Mouse (Mus musculus): Measurements from ENCODE around the gene Pik3cd. TPM values are rescaled to one million over a fixed set of nuclear protein-coding genes. Genes with fewer than 3 reads are reported as not detected.
"Not testable (repeated sequence)": the region's sequence is repeated elsewhere in the genome, so short reads cannot be mapped to it uniquely, and the experiment has no call there.

The Pik3cd gene
- polyA plus RNA-seq, 1 experiment from 2014 or later: 3.5 TPM

DNA sequence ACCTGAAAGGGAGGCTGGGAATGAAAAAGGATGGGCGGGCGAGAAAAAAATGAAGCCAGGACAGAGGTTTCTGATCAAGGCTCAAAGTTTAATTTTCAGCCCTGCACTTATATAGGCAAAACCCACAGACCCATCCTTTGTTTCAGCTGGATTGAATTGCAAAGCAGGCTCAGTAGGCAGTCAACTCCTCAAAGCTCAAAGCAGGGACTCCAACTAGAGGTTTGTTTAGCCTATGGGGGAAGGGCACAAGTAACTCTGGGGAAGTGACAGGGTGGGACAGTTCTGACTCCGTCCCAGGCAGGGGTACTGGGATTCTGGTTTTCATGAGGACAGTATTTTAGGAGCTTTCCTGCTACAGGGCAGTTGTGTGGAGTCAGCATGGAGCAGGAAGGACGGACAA lies 81.1 kb downstream of the Pik3cd start:
- no peak overlapping the region for H3K4me3 ChIP-seq
- H3K36me3 ChIP-seq: peaks cover 4% of the 10 kb centered on the region
- no peaks in the 10 kb centered on the region for H3K4me1 ChIP-seq (replicated peaks)
- H3K9me3 ChIP-seq (replicated peaks): no peaks in the 10 kb centered on the region
- WGBS: 70% methylated on average over 4 of the region's 4 CpGs
- H3K27ac ChIP-seq (ENCODE audit: poor library complexity, severe bottlenecking): no peak overlapping the region
- H3K4me2 ChIP-seq: no peak overlapping the region
- ATAC-seq (ENCODE audit: insufficient number of reproducible peaks, low FRiP score): no peak
- no peaks in the 10 kb centered on the region for H3K27me3 ChIP-seq (replicated peaks)
- no peak overlapping the region for H3K9ac ChIP-seq

DNA sequence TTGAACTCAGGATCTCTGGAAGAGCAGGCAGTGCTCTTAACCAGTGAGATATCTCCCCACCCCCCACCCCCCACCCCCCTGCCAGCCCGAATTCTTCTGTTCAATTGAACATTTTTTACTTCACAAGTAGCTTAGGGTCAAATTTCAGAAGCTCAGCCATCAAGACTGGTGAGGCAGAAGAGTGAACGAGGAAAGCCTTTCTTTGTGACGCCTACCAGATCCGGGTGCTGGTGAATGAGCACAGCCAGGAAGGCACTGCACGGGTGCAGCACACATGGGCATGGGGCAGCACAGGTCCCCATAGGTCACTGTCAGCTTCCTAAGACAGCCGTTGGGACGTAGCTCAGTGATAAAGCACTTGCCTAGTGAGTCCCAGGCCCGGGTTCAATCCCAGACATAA lies 82.4 kb downstream of the Pik3cd start:
- peaks cover 11% of the 10 kb centered on the region for H3K36me3 ChIP-seq
- ATAC-seq (ENCODE audit: insufficient number of reproducible peaks, low FRiP score): no peak
- WGBS: 48% methylated on average over 8 of the region's 8 CpGs
- H3K4me3 ChIP-seq: no peak overlapping the region
- H3K9me3 ChIP-seq (replicated peaks): peaks cover under 1% of the 10 kb centered on the region; the same call in 1 of the 2 replicates
- no peaks in the 10 kb centered on the region for H3K27me3 ChIP-seq (replicated peaks)
- H3K27ac ChIP-seq (ENCODE audit: poor library complexity, severe bottlenecking): no peak overlapping the region
- H3K9ac ChIP-seq: no peak overlapping the region
- H3K4me2 ChIP-seq: no peak overlapping the region
- H3K4me1 ChIP-seq (replicated peaks): no peaks in the 10 kb centered on the region

DNA sequence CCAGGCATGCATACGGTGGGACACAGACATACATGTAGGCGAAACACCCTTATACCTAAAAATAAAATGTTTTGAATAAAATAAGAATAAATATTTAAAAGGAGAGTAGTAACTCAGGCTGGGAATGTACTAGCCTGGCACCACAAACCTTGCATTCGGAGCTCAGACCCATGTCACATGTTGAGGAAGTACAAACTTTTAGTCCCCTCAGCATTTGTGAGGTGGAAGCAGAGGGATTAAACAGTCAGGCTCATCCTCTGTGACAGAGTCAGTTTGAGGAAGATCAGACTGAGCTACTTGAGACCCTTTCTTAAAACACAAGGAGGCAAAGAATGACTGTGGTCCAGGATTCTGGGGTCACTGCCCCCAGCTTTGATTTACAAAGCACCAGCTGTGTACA lies 85.4 kb downstream of the Pik3cd start:
- not testable (repeated sequence) for H3K27me3 ChIP-seq (replicated peaks); H3K9ac ChIP-seq; H3K9me3 ChIP-seq (replicated peaks); H3K4me3 ChIP-seq; H3K4me2 ChIP-seq; H3K4me1 ChIP-seq (replicated peaks); H3K27ac ChIP-seq (ENCODE audit: poor library complexity, severe bottlenecking); ATAC-seq (ENCODE audit: insufficient number of reproducible peaks, low FRiP score)
- peaks cover 15% of the 10 kb centered on the region for H3K36me3 ChIP-seq
- 85% methylated on average over 3 of the region's 3 CpGs for WGBS

DNA sequence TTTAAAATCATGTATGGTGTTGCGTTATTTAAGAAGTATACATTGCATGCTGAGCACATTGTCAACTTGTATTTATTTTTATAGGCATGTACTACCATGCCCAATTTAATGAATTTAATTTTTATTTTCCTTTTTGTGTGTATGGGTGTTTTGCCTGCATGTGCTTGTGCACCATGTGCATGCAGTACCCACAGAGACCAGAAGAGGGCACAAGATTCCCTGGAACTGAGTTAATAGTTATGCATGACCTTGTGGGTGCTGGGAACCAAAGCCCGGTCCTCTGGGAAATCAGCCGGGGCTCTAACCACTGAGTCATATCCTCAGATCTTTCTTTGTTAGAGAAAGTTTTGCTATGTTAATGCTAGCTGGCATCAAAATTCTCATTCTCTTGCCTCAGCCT lies 87.5 kb downstream of the Pik3cd start:
- no peak for ATAC-seq (ENCODE audit: insufficient number of reproducible peaks, low FRiP score)
- no peaks in the 10 kb centered on the region for H3K27me3 ChIP-seq (replicated peaks)
- 91% methylated on average over 3 of the region's 3 CpGs for WGBS
- H3K4me3 ChIP-seq: no peak overlapping the region
- H3K4me2 ChIP-seq: no peak overlapping the region
- H3K4me1 ChIP-seq (replicated peaks): no peaks in the 10 kb centered on the region
- no peak overlapping the region for H3K27ac ChIP-seq (ENCODE audit: poor library complexity, severe bottlenecking)
- H3K9ac ChIP-seq: no peak overlapping the region
- peaks cover 5% of the 10 kb centered on the region; the same call in 1 of the 2 replicates for H3K9me3 ChIP-seq (replicated peaks)
- peaks cover 15% of the 10 kb centered on the region for H3K36me3 ChIP-seq

DNA sequence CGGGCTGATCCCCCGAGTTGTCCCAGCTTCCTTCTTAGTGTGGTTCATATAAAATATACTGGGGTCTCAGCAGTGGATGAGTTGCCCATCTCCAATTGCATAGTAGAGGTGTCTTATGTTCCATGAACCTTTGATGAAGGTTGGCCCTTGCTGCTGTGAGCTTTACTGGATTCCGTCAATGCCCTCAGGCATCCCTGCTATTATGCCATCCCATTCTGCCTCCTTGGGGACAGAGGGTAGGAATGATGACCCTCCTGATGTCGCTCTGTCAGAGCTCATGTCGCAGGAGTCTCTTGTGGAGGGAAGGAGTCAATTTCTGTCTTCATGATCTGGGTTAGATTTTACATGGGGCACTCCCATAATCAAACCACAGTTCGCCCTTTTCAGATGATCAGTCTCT lies 88.9 kb downstream of the Pik3cd start:
- not testable (repeated sequence) for H3K4me3 ChIP-seq; H3K4me1 ChIP-seq (replicated peaks); H3K27me3 ChIP-seq (replicated peaks); H3K27ac ChIP-seq (ENCODE audit: poor library complexity, severe bottlenecking); H3K4me2 ChIP-seq; ATAC-seq (ENCODE audit: insufficient number of reproducible peaks, low FRiP score); H3K9me3 ChIP-seq (replicated peaks); H3K9ac ChIP-seq
- WGBS: 70% methylated on average over 6 of the region's 6 CpGs
- peaks cover 15% of the 10 kb centered on the region for H3K36me3 ChIP-seq

DNA sequence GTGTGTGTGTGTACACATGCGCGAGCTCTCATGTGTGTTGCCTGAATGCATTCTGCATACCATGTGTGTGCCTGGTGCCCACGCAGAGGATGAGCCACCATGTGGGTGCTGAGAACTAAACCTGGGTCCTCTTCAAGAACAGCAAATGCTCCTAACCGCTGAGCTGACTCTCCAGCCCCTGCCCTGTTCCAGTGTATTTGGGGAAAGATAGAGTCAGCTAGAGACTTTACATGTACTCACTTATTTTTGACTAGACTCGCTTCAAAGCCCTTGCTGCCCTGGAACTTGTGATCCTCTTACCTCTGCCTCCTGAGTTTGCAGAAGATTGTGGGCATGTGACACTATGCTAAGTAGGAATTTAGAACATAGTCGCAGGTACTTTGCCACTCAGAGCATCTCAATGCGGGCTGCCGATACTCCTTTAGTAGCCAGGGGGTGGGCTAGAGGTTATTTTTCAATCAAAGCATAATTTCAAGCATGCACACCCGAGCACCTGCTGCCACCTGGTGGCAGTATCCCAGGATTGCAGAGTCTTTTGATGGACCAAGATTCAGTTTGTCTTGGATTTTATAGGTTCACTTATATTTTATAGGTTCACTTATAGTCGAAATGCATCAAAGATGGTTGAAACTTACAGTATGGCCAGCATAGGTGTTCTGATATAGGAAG lies 90.9 kb downstream of the Pik3cd start:
- 50% methylated on average over 10 of the region's 10 CpGs for WGBS
- Histone ChIP-seq H3K9ac (no peak overlapping the region), H3K36me3 (peaks cover 13% of the 10 kb centered on the region), H3K27ac (ENCODE audit: poor library complexity, severe bottlenecking) (no peak overlapping the region), H3K4me1 (replicated peaks) (peaks cover 26% of the 10 kb centered on the region), H3K4me2 (no peak overlapping the region), H3K27me3 (replicated peaks) (no peaks in the 10 kb centered on the region), H3K4me3 (no peak overlapping the region), H3K9me3 (replicated peaks) (peaks cover 5% of the 10 kb centered on the region; the same call in 1 of the 2 replicates)
- no peak for ATAC-seq (ENCODE audit: insufficient number of reproducible peaks, low FRiP score)

DNA sequence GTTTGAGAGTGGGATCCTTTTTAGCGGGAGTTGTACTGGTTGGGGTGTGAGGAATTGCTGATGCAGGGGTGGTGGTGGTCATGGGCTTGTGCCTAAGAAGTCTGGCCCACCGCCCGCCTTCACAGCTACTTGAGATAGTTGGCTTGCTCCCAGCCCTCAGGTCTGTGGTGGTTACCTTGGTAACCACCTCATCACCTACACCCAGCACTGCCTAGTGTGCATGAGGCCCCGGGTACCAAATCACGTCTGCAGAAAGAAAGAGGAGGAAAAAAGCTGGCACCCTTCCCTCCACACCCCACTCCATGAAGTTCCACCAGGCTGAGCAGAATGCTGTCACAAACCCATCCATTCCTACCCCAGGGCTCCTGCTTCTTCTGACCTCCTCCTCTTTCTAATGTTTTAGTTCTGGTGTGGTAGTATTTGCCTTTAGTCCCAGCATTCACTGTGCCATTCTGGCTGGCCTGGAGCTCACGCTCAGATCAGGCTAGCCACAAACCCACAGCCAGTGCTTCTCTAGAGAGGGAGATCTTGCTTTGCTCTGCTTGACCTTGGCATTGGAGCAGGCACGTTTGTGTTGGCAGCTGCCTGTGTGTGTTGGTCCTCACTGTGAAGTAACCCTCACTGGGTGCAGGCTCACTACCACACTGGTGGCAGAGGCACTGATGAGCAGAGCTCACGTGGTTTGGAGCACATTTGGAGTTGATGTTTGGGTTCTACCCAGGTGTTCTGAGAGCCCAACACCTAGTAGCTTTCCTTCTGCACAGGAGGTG lies 92.9 kb downstream of the Pik3cd start:
- no peak overlapping the region for H3K27ac ChIP-seq (ENCODE audit: poor library complexity, severe bottlenecking)
- no peak for ATAC-seq (ENCODE audit: insufficient number of reproducible peaks, low FRiP score)
- no peak overlapping the region for H3K4me2 ChIP-seq
- no peak overlapping the region for H3K4me3 ChIP-seq
- H3K4me1 ChIP-seq (replicated peaks): peaks cover 26% of the 10 kb centered on the region
- peaks cover 12% of the 10 kb centered on the region; the same call in 1 of the 2 replicates for H3K27me3 ChIP-seq (replicated peaks)
- H3K9ac ChIP-seq: no peak overlapping the region
- H3K9me3 ChIP-seq (replicated peaks): peaks cover 4% of the 10 kb centered on the region; the same call in 1 of the 2 replicates
- 62% methylated on average over 8 of the region's 8 CpGs for WGBS
- no peaks in the 10 kb centered on the region for H3K36me3 ChIP-seq

DNA sequence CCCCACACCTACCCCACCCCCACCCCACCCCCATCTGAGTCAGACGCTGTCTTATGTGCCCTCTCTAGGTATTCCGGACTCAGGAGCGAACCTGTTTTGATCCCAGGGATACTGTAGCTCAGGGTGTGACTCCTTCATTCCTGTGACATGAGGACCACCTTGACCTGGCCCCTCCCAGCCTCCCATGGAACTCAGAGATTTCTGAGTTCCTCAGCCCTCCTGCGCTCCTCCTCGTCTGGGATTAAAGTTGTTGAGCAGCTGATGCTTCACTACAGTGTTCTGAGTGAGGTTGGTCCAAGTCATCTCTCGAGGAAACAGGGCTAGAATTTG lies 94.1 kb downstream of the Pik3cd start:
- H3K4me2 ChIP-seq: no peak overlapping the region
- peaks cover 12% of the 10 kb centered on the region; the same call in 1 of the 2 replicates for H3K27me3 ChIP-seq (replicated peaks)
- H3K4me3 ChIP-seq: no peak overlapping the region
- no peak for ATAC-seq (ENCODE audit: insufficient number of reproducible peaks, low FRiP score)
- no peak overlapping the region for H3K27ac ChIP-seq (ENCODE audit: poor library complexity, severe bottlenecking)
- H3K9me3 ChIP-seq (replicated peaks): peaks cover 3% of the 10 kb centered on the region; the same call in 1 of the 2 replicates
- no peaks in the 10 kb centered on the region for H3K36me3 ChIP-seq
- H3K9ac ChIP-seq: no peak overlapping the region
- peaks cover 26% of the 10 kb centered on the region for H3K4me1 ChIP-seq (replicated peaks)
- 83% methylated on average over 6 of the region's 6 CpGs for WGBS

DNA sequence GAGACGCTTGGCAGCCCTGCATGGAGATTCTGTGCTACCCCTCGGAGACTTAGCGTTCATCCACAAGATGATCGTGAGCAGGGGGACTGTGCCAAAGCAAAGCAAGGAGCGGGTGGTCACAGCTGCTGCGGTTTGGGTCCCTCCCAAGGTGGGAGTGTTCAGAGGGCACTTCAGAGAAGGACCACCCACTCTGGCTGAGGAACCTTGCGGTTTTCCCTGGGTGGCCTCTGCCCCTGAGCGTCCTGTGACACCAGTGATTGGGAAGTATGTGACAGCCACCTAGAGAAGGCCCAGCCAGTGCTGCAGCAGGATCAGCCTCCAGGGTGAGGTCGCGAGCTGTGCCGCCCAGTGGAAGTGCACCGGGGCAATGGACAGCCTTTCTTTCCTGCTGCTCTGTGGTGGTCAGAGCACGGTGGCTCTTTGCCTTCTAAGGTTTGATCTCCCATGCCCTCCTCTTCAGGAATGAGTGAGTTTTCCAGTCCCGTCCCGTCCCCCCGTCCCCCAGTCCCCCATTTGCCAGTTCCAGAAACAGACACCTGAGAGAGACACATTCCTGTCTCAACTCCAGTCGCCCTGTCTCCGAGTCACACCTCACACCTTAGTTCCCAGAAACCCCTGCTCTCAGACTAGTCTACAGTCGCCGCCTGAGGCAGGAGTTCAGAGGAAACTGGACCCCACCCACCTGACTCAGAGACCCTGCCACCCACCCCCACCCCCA lies 94.6 kb downstream of the Pik3cd start:
- H3K27me3 ChIP-seq (replicated peaks): peaks cover 12% of the 10 kb centered on the region; the same call in 1 of the 2 replicates
- 38% methylated on average over 20 of the region's 20 CpGs for WGBS
- no peak overlapping the region for H3K27ac ChIP-seq (ENCODE audit: poor library complexity, severe bottlenecking)
- no peak overlapping the region for H3K4me3 ChIP-seq
- H3K4me2 ChIP-seq: no peak overlapping the region
- no peak overlapping the region for H3K9ac ChIP-seq
- peak; percentile 43; the same call in 1 of the 2 replicates for ATAC-seq (ENCODE audit: insufficient number of reproducible peaks, low FRiP score)
- peaks cover 3% of the 10 kb centered on the region; the same call in 1 of the 2 replicates for H3K9me3 ChIP-seq (replicated peaks)
- H3K36me3 ChIP-seq: no peaks in the 10 kb centered on the region
- H3K4me1 ChIP-seq (replicated peaks): peaks cover 27% of the 10 kb centered on the region

DNA sequence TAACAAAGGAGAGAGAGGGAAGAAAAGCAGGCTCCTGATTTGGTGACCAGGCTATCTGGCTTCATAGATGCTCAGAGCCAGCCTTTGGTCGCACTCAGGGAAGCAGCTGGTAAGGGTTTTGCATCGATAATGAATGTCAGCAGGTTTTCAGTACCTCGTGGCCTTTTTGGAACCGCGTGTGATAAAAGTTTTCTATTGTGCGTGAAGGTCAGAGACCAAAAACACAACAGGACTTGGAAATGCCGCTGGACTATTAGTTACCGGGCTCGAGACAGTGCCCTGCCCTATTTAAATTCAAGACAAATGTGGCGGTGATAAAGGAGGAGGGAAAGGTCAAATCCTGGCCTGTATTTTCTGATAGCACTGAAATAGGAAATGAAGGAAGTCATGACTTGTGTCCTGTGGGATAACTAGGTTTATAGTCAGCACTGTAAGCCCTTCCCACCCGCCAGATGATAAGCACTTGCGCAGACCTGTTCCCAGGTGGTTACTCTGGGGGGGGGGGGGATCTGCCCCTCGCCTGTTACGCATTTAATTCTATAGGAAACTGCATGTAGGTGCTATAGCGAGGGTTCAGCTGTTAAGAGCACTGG lies 95.5 kb downstream of the Pik3cd start:
- Histone ChIP-seq H3K27me3 (replicated peaks) (peaks cover 12% of the 10 kb centered on the region; the same call in 1 of the 2 replicates), H3K36me3 (no peaks in the 10 kb centered on the region), H3K9ac (no peak overlapping the region), H3K4me1 (replicated peaks) (peaks cover 34% of the 10 kb centered on the region), H3K4me2 (peak overlapping the region; percentile 6; the same call in 1 of the 2 replicates), H3K9me3 (replicated peaks) (peaks cover 3% of the 10 kb centered on the region; the same call in 1 of the 2 replicates), H3K4me3 (no peak overlapping the region), H3K27ac (ENCODE audit: poor library complexity, severe bottlenecking) (no peak overlapping the region)
- WGBS: 42% methylated on average over 15 of the region's 15 CpGs
- no peak for ATAC-seq (ENCODE audit: insufficient number of reproducible peaks, low FRiP score)

DNA sequence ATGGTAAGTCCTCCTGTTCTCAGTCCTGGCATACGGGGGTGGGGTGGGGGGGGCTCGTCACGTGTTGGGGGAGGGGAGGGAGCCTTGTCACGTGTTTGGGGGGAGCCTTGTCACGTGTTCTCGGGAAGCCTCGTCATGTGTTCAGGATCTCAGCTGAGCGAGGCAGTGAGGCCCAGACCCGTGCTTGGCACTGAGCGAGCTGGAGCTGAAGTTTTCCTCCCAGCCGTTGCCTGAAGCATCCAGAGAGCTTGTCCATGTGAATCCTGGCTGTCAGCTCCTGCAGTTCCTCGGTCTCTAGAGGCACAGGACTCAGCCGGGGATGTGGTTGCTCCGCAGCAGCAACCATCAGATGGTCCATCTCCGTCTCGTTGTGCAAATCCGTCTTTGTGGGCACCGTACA lies 96.3 kb downstream of the Pik3cd start:
- H3K9me3 ChIP-seq (replicated peaks): peaks cover 3% of the 10 kb centered on the region; the same call in 1 of the 2 replicates
- H3K27ac ChIP-seq (ENCODE audit: poor library complexity, severe bottlenecking): no peak overlapping the region
- no peaks in the 10 kb centered on the region for H3K36me3 ChIP-seq
- H3K27me3 ChIP-seq (replicated peaks): peaks cover 12% of the 10 kb centered on the region; the same call in 1 of the 2 replicates
- H3K9ac ChIP-seq: no peak overlapping the region
- 72% methylated on average over 18 of the region's 18 CpGs for WGBS
- no peak for ATAC-seq (ENCODE audit: insufficient number of reproducible peaks, low FRiP score)
- no peak overlapping the region for H3K4me3 ChIP-seq
- peaks cover 40% of the 10 kb centered on the region for H3K4me1 ChIP-seq (replicated peaks)
- H3K4me2 ChIP-seq: no peak overlapping the region
